Mouse (Mus musculus): Measurements from ENCODE around the gene Pxmp4. TPM values are rescaled to one million over a fixed set of nuclear protein-coding genes. Genes with fewer than 3 reads are reported as not detected.

Gene Pxmp4
- 24.1 TPM for polyA plus RNA-seq (2017; shearing (Covaris generic))

GRCm38 (mm10) chr2:154603638-154604153 lies at the start of gene Pxmp4:
Pxmp4 (minus strand) TSS chr2:154603708.

GRCm38 (mm10) chr2:154651363-154651762 lies 47.9 kb upstream of the Pxmp4 start, which contains the start of gene Chmp4b:
Chmp4b (plus strand) TSS chr2:154651705.

GRCm38 (mm10) chr2:154613118-154614115 lies 9.9 kb upstream of the Pxmp4 start, which contains the start of the genes Zfp341 and 4930519P11Rik:
Zfp341 (plus strand) TSS chr2:154613297.
4930519P11Rik (minus strand) TSS chr2:154613437.

GRCm38 (mm10) chr2:154569836-154570286 lies 33.6 kb downstream of the Pxmp4 start, which contains the start of gene E2f1:
E2f1 (minus strand) TSS chr2:154569892.

GRCm38 (mm10) chr2:154558264-154559039 lies 45.1 kb downstream of the Pxmp4 start, which contains the start of gene Necab3:
Necab3 (minus strand) TSS chr2:154558890.

GRCm38 (mm10) chr2:154551476-154551875 lies 52.0 kb downstream of the Pxmp4 start, which contains the start of gene Actl10:
Actl10 (plus strand) TSS chr2:154551776.

GRCm38 (mm10) chr2:154546711-154547110 lies 56.8 kb downstream of the Pxmp4 start, which contains the start of gene 1700003F12Rik:
1700003F12Rik (plus strand) TSS chr2:154547085.

Other genes starting within 250 kb of the Pxmp4 start
- 24.2 TPM for gene Cdk5rap1, start 230.7 kb downstream of the Pxmp4 start, polyA plus RNA-seq (2017; shearing (Covaris generic))
- gene Snta1, start 195.6 kb downstream of the Pxmp4 start, polyA plus RNA-seq (2017; shearing (Covaris generic)) = not detected
- gene Cbfa2t2, start 167.2 kb downstream of the Pxmp4 start, polyA plus RNA-seq (2017; shearing (Covaris generic)) = 15.3 TPM
- gene 1700003F12Rik, start 56.6 kb downstream of the Pxmp4 start, polyA plus RNA-seq (2017; shearing (Covaris generic)) = not detected
- gene Actl10, start 51.9 kb downstream of the Pxmp4 start, polyA plus RNA-seq (2017; shearing (Covaris generic)) = not detected
- gene Necab3, start 44.8 kb downstream of the Pxmp4 start, polyA plus RNA-seq (2017; shearing (Covaris generic)) = not detected
- 0.80 TPM for gene E2f1, start 33.8 kb downstream of the Pxmp4 start, polyA plus RNA-seq (2017; shearing (Covaris generic))
- gene Zfp341, start 9.6 kb upstream of the Pxmp4 start, polyA plus RNA-seq (2017; shearing (Covaris generic)) = 0.74 TPM
- not detected for gene 4930519P11Rik, start 9.7 kb upstream of the Pxmp4 start, polyA plus RNA-seq (2017; shearing (Covaris generic))
- gene Chmp4b, start 48.0 kb upstream of the Pxmp4 start, polyA plus RNA-seq (2017; shearing (Covaris generic)) = 5.5 TPM
- gene Gm14214, start 166.3 kb upstream of the Pxmp4 start, polyA plus RNA-seq (2017; shearing (Covaris generic)) = not detected
- gene Raly, start 187.4 kb upstream of the Pxmp4 start, polyA plus RNA-seq (2017; shearing (Covaris generic)) = 22.2 TPM
- gene a, start 187.7 kb upstream of the Pxmp4 start, polyA plus RNA-seq (2017; shearing (Covaris generic)) = not detected